Mouse (Mus musculus) embryonic fibroblast, embryonic 13.5 days (primary cell): ENCODE data around the gene A630023A22Rik.

Source experiments
- CTCF ChIP-seq: IDR thresholded peaks from 2 replicates; pipeline ENCODE4 v1.5.1; 2011; ENCODE audit warnings: mild to moderate bottlenecking, control low read depth, low read length, moderate library complexity, borderline replicate concordance; ENCODE audit not compliant: insufficient read depth
- POLR2A ChIP-seq: IDR thresholded peaks from 2 replicates; pipeline ENCODE4 v1.6.1; 2011; ENCODE audit warnings: low read depth, mild to moderate bottlenecking, control low read depth, low read length, moderate library complexity

DNA sequence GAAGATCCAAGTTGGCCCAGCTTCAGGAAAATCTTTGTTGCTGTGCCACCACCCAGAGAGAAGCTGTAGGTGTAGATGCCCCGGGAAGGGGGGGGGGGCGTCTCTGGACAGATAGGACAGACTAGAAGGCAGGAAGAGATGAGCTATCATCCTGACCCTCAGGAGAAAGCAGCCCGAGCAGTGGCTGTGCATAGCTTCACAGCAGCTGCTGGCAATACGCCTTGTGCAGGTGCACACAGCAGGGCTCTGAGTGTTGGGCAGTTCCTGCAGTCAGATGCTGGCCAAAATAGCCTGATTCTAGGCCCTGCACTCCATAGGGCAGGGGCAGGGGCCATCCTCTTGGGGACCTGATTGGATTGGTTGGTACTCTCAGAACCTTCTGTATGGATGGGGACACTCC is 15.7 kb downstream of the A630023A22Rik start:
- no peak for TF ChIP-seq CTCF
- TF ChIP-seq POLR2A = no peak
